Mouse (Mus musculus) ES-E14 (cell line): ENCODE data around the gene Hist1h2bg.
"Not testable (repeated sequence)": the region's sequence is repeated elsewhere in the genome, so short reads cannot be mapped to it uniquely, and the experiment has no call there.

Source experiments
- CHD2 ChIP-seq: IDR thresholded peaks from 2 replicates; pipeline ENCODE4 v1.6.1; 2014; ENCODE audit warnings: mild to moderate bottlenecking, low read depth, low read length, inconsistent platforms
- HCFC1 ChIP-seq: IDR thresholded peaks from 2 replicates; pipeline ENCODE4 v1.6.1; 2012; ENCODE audit warnings: low read length, inconsistent platforms, borderline replicate concordance; ENCODE audit not compliant: insufficient read depth
- MAFK ChIP-seq: IDR thresholded peaks from 2 replicates; pipeline ENCODE4 v1.6.1; 2014; ENCODE audit warnings: mild to moderate bottlenecking, low read depth, low read length, inconsistent platforms; ENCODE audit not compliant: insufficient read depth
- ZC3H11A ChIP-seq: IDR thresholded peaks from 2 replicates; pipeline ENCODE4 v1.6.1; 2012; ENCODE audit warnings: low read depth, mild to moderate bottlenecking, inconsistent platforms, low read length, borderline replicate concordance
- ZNF384 ChIP-seq: IDR thresholded peaks from 2 replicates; pipeline ENCODE4 v1.6.1; 2012; ENCODE audit warnings: low read depth, low read length, inconsistent platforms

GRCm38 (mm10) chr13:23575864-23576313 is 4.7 kb downstream of the Hist1h2bg start:
- TF ChIP-seq MAFK, CHD2, ZNF384, HCFC1, ZC3H11A: not testable (repeated sequence)
